Mouse (Mus musculus): ENCODE data around the gene Tomm22. TPM values are rescaled to one million over a fixed set of nuclear protein-coding genes. Genes with fewer than 3 reads are reported as not detected.

Tomm22 gene
- polyA plus RNA-seq, 1 experiment from 2014 or later, result 320 TPM

DNA sequence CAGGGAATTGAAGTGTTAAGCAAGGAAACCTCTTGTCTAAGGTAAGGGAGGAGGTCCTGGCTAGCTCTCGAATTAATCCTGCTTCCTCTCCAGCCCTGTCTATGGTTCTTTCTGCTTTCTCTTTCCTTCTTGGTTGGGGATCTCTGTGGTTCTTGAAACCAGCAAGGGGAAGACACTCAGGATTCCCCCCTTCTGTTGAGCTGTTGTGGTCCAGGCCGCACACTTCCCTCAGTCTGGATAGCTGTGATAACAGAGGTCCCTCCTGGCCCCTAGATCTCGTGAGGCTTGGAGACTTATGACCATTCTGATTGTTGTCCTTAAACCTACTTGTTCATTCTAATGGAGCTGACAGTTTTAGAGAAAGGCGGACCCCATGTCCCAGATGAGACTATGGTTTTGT lies 23.9 kb downstream of the Tomm22 start:
- H3K4me3 ChIP-seq (ENCODE audit: low read depth, low read length), result no peak overlapping the region
- no peaks in the 10 kb centered on the region for H3K9me3 ChIP-seq (replicated peaks; ENCODE audit: control insufficient read depth, low read length)
- no peaks in the 10 kb centered on the region; the same call in 1 of the 2 replicates for H3K4me1 ChIP-seq (ENCODE audit: control insufficient read depth, insufficient read depth, low read length)
- no peaks in the 10 kb centered on the region for H3K36me3 ChIP-seq (replicated peaks; ENCODE audit: control insufficient read depth, insufficient read depth, low read depth, low read length)
- no peak for ATAC-seq (replicated peaks; ENCODE audit: insufficient number of reproducible peaks, low FRiP score, low TSS enrichment, low read depth)
- WGBS, result 91% methylated on average over 4 of the region's 4 CpGs
- no peak overlapping the region for H3K9ac ChIP-seq (replicated peaks; ENCODE audit: low read length)
- no peak overlapping the region for H3K4me2 ChIP-seq (ENCODE audit: low read depth, low read length)
- no peak for DNase-seq (ENCODE audit: low spot score)
- no peak overlapping the region for H3K27ac ChIP-seq (replicated peaks; ENCODE audit: low read depth, low read length)
- no peaks in the 10 kb centered on the region for H3K27me3 ChIP-seq (ENCODE audit: control insufficient read depth, insufficient read depth, low read length)

DNA sequence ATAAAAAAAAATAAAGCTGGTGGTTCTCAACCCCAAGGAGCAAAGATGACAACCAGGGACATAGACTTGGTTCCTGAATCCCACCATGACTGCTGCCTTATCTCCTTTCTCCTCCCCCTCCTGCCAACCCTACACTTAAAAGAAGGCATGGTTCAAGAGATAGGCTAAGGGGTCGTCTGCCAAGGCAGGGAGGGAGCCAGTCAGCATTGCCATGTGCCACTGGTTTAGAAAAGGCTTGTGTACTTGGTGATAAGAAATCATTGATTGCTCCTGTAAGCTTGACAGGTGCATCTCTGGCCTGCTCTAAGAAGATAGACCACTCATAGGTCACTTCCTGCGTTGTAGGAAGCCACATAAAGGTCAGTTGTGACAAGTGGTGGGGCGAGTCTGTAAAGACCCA lies 24.9 kb downstream of the Tomm22 start:
- no peak overlapping the region for H3K4me2 ChIP-seq (ENCODE audit: low read depth, low read length)
- H3K9me3 ChIP-seq (replicated peaks; ENCODE audit: control insufficient read depth, low read length), result no peaks in the 10 kb centered on the region
- no peaks in the 10 kb centered on the region for H3K27me3 ChIP-seq (ENCODE audit: control insufficient read depth, insufficient read depth, low read length)
- no peaks in the 10 kb centered on the region; the same call in 1 of the 2 replicates for H3K4me1 ChIP-seq (ENCODE audit: control insufficient read depth, insufficient read depth, low read length)
- no peak overlapping the region for H3K9ac ChIP-seq (replicated peaks; ENCODE audit: low read length)
- no peak overlapping the region for H3K27ac ChIP-seq (replicated peaks; ENCODE audit: low read depth, low read length)
- WGBS, result 64% methylated on average over 3 of the region's 3 CpGs
- H3K36me3 ChIP-seq (replicated peaks; ENCODE audit: control insufficient read depth, insufficient read depth, low read depth, low read length), result no peaks in the 10 kb centered on the region
- no peak overlapping the region for H3K4me3 ChIP-seq (ENCODE audit: low read depth, low read length)
- DNase-seq (ENCODE audit: low spot score) (no peak), ATAC-seq (replicated peaks; ENCODE audit: insufficient number of reproducible peaks, low FRiP score, low TSS enrichment, low read depth) (no peak)

DNA sequence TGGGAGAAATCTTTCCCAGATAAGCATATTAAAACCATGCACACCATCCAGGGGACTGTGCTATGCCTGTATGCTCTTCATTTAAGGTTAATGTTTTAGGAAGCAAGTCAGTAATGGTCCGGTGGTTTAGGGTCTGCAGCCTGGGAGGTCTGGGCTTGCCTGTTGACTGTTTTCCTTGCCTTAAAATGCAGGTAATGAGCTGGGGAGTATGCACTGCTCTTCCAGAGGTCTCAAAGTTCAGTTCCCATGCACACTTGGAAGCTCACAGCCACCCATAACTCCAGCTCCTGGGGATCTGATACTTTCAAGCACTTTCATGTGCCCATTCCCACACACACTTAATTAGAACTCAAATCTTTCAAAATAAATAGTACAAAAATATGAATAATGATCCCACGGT lies 25.8 kb downstream of the Tomm22 start:
- H3K4me3 ChIP-seq (ENCODE audit: low read depth, low read length), result no peak overlapping the region
- whole genome bisulfite sequencing, result 93% methylated on average over 2 of the region's 2 CpGs
- no peak for DNase-seq (ENCODE audit: low spot score)
- H3K27ac ChIP-seq (replicated peaks; ENCODE audit: low read depth, low read length), result no peak overlapping the region
- no peaks in the 10 kb centered on the region for H3K27me3 ChIP-seq (ENCODE audit: control insufficient read depth, insufficient read depth, low read length)
- ATAC-seq (replicated peaks; ENCODE audit: insufficient number of reproducible peaks, low FRiP score, low TSS enrichment, low read depth), result no peak
- H3K36me3 ChIP-seq (replicated peaks; ENCODE audit: control insufficient read depth, insufficient read depth, low read depth, low read length), result no peaks in the 10 kb centered on the region
- no peaks in the 10 kb centered on the region; the same call in 1 of the 2 replicates for H3K4me1 ChIP-seq (ENCODE audit: control insufficient read depth, insufficient read depth, low read length)
- H3K4me2 ChIP-seq (ENCODE audit: low read depth, low read length), result no peak overlapping the region
- H3K9ac ChIP-seq (replicated peaks; ENCODE audit: low read length), result no peak overlapping the region
- H3K9me3 ChIP-seq (replicated peaks; ENCODE audit: control insufficient read depth, low read length), result no peaks in the 10 kb centered on the region

DNA sequence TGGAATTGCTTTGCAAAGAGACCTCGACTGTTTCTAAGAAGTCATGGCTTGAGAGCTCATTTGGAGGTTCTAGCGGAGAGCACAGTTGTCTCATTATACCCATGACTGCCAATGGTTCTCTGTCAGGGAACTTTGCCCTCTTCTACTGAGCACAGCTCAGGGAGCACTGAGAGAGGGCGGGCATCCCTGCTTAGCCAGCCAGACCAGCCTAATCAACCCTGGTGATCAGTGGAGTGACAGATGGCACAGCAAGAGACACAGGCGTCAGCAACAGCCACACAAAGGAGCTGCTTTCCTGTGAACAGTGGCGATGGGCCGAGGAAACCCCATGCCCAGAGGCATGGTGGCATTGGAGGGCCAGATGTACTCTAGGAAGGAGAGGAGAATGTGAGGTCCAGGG lies 26.4 kb downstream of the Tomm22 start:
- Histone ChIP-seq H3K4me1 (ENCODE audit: control insufficient read depth, insufficient read depth, low read length) (no peaks in the 10 kb centered on the region; the same call in 1 of the 2 replicates), H3K27ac (replicated peaks; ENCODE audit: low read depth, low read length) (no peak overlapping the region), H3K9ac (replicated peaks; ENCODE audit: low read length) (no peak overlapping the region), H3K9me3 (replicated peaks; ENCODE audit: control insufficient read depth, low read length) (no peaks in the 10 kb centered on the region), H3K36me3 (replicated peaks; ENCODE audit: control insufficient read depth, insufficient read depth, low read depth, low read length) (no peaks in the 10 kb centered on the region), H3K4me3 (ENCODE audit: low read depth, low read length) (no peak overlapping the region), H3K4me2 (ENCODE audit: low read depth, low read length) (no peak overlapping the region), H3K27me3 (ENCODE audit: control insufficient read depth, insufficient read depth, low read length) (no peaks in the 10 kb centered on the region)
- no peak for DNase-seq (ENCODE audit: low spot score)
- WGBS, result 80% methylated on average over 6 of the region's 6 CpGs
- ATAC-seq (replicated peaks; ENCODE audit: insufficient number of reproducible peaks, low FRiP score, low TSS enrichment, low read depth), result no peak

GRCm38 (mm10) chr15:79697558-79698187 lies 27.0 kb downstream of the Tomm22 start:
- WGBS, result 85% methylated on average over 9 of the region's 9 CpGs

GRCm38 (mm10) chr15:79706603-79707214 lies 36.0 kb downstream of the Tomm22 start:
- H3K4me3 ChIP-seq (ENCODE audit: low read depth, low read length), result no peak overlapping the region
- H3K27me3 ChIP-seq (ENCODE audit: control insufficient read depth, insufficient read depth, low read length), result no peaks in the 10 kb centered on the region
- 87% methylated on average over 17 of the region's 17 CpGs for WGBS
- DNase-seq (ENCODE audit: low spot score), result no peak
- H3K4me1 ChIP-seq (ENCODE audit: control insufficient read depth, insufficient read depth, low read length), result no peaks in the 10 kb centered on the region
- no peak overlapping the region for H3K27ac ChIP-seq (replicated peaks; ENCODE audit: low read depth, low read length)
- no peaks in the 10 kb centered on the region for H3K9me3 ChIP-seq (replicated peaks; ENCODE audit: control insufficient read depth, low read length)
- H3K9ac ChIP-seq (replicated peaks; ENCODE audit: low read length), result no peak overlapping the region
- ATAC-seq (replicated peaks; ENCODE audit: insufficient number of reproducible peaks, low FRiP score, low TSS enrichment, low read depth), result no peak
- 0 out of 2 replicates have a peak, but pooled peaks cover 3% of the 10 kb centered on the region for H3K36me3 ChIP-seq (replicated peaks; ENCODE audit: control insufficient read depth, insufficient read depth, low read depth, low read length)
- H3K4me2 ChIP-seq (ENCODE audit: low read depth, low read length), result no peak overlapping the region

More at GRCm38 (mm10) chr15:79697558-79698187, 27.0 kb downstream of the Tomm22 start:
- Histone ChIP-seq H3K4me1 (ENCODE audit: control insufficient read depth, insufficient read depth, low read length) (no peaks in the 10 kb centered on the region), H3K4me3 (ENCODE audit: low read depth, low read length) (no peak overlapping the region), H3K9ac (replicated peaks; ENCODE audit: low read length) (no peak overlapping the region), H3K4me2 (ENCODE audit: low read depth, low read length) (no peak overlapping the region), H3K36me3 (replicated peaks; ENCODE audit: control insufficient read depth, insufficient read depth, low read depth, low read length) (no peaks in the 10 kb centered on the region), H3K27ac (replicated peaks; ENCODE audit: low read depth, low read length) (no peak overlapping the region), H3K27me3 (ENCODE audit: control insufficient read depth, insufficient read depth, low read length) (no peaks in the 10 kb centered on the region), H3K9me3 (replicated peaks; ENCODE audit: control insufficient read depth, low read length) (no peaks in the 10 kb centered on the region)
- DNase-seq (ENCODE audit: low spot score) (no peak), ATAC-seq (replicated peaks; ENCODE audit: insufficient number of reproducible peaks, low FRiP score, low TSS enrichment, low read depth) (no peak)

DNA sequence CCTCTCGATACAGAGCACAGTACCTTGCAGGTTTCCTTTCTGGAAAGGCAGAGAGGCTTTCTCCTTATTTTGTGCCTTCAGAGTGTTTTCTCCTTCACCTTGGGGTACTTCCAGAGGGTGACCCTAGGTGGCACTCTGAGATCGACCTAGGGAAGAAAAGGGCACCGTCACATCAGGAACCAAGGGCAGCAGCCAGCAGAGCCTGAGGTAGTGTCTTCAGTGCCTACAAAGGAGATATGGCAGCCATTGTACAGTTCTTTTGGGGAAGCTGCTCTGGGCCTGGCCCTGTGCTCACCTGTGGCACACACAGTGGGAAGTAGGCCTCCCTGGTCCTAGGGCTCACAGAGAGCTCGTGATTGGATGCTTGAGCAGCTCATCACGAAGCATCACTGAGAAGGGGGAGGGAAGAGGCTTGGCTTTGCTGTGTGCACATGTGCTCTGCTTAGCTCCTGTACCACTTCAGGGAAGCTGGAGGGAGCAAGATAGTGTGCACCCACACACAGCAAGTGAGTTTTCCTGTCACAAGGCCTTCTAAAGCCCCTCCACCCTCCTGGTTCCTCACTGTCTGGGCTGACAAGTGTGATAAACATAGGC lies 37.7 kb downstream of the Tomm22 start:
- Histone ChIP-seq H3K27ac (replicated peaks; ENCODE audit: low read depth, low read length) (no peak overlapping the region), H3K36me3 (replicated peaks; ENCODE audit: control insufficient read depth, insufficient read depth, low read depth, low read length) (0 out of 2 replicates have a peak, but pooled peaks cover 3% of the 10 kb centered on the region), H3K27me3 (ENCODE audit: control insufficient read depth, insufficient read depth, low read length) (no peaks in the 10 kb centered on the region), H3K4me3 (ENCODE audit: low read depth, low read length) (no peak overlapping the region), H3K4me1 (ENCODE audit: control insufficient read depth, insufficient read depth, low read length) (no peaks in the 10 kb centered on the region), H3K9me3 (replicated peaks; ENCODE audit: control insufficient read depth, low read length) (no peaks in the 10 kb centered on the region), H3K4me2 (ENCODE audit: low read depth, low read length) (no peak overlapping the region), H3K9ac (replicated peaks; ENCODE audit: low read length) (no peak overlapping the region)
- WGBS, result 85% methylated on average over 5 of the region's 5 CpGs
- ATAC-seq (replicated peaks; ENCODE audit: insufficient number of reproducible peaks, low FRiP score, low TSS enrichment, low read depth) (no peak), DNase-seq (ENCODE audit: low spot score) (no peak)

GRCm38 (mm10) chr15:79715646-79716045 lies 45.0 kb downstream of the Tomm22 start:
- H3K4me3 ChIP-seq (ENCODE audit: low read depth, low read length), result no peak overlapping the region
- 95% methylated on average over 7 of the region's 7 CpGs for WGBS
- no peaks in the 10 kb centered on the region for H3K4me1 ChIP-seq (ENCODE audit: control insufficient read depth, insufficient read depth, low read length)
- no peak overlapping the region for H3K27ac ChIP-seq (replicated peaks; ENCODE audit: low read depth, low read length)
- ATAC-seq (replicated peaks; ENCODE audit: insufficient number of reproducible peaks, low FRiP score, low TSS enrichment, low read depth) (no peak), DNase-seq (ENCODE audit: low spot score) (no peak)
- H3K27me3 ChIP-seq (ENCODE audit: control insufficient read depth, insufficient read depth, low read length), result no peaks in the 10 kb centered on the region
- H3K9ac ChIP-seq (replicated peaks; ENCODE audit: low read length), result no peak overlapping the region
- peaks cover 3% of the 10 kb centered on the region for H3K36me3 ChIP-seq (replicated peaks; ENCODE audit: control insufficient read depth, insufficient read depth, low read depth, low read length)
- H3K4me2 ChIP-seq (ENCODE audit: low read depth, low read length), result no peak overlapping the region
- H3K9me3 ChIP-seq (replicated peaks; ENCODE audit: control insufficient read depth, low read length), result no peaks in the 10 kb centered on the region
